Mouse (Mus musculus) forebrain, embryonic 11.5 days (tissue): ENCODE measurements at regions not wholly inside any gene's neighbourhood (a gene's known extent, or its start where the extent isn't known, plus 50 kb on each side); places are given as distances from the start of the nearest gene placed in this dataset.
A peak's percentile ranks its signal among the peaks of the same experiment; 100 is the strongest.

Source experiments
- ATAC-seq: fragments of 200-750 bp; cut with Nextera tagmentation; replicated peaks from 2 replicates; pipeline ENCODE4 v1.8.0; 2017; ENCODE audit warnings: moderate TSS enrichment; ENCODE audit not compliant: low FRiP score
- DNase-seq: peaks from one replicate; pipeline ENCODE4 v3.0.0-alpha.2; 2017; ENCODE audit warnings: low spot score
- H3K27ac ChIP-seq: fragments of 300-500 bp; sonication (generic); 2 replicates; pipeline ENCODE4 v1.5.1; 2014; ENCODE audit warnings: low read depth, low read length
- H3K27me3 ChIP-seq: fragments of 300-500 bp; sonication (generic); 2 replicates; pipeline ENCODE4 v1.6.1; 2014; ENCODE audit warnings: mild to moderate bottlenecking, low read length, mixed read lengths; ENCODE audit not compliant: control insufficient read depth, insufficient read depth
- H3K36me3 ChIP-seq: fragments of 300-500 bp; sonication (generic); 2 replicates; pipeline ENCODE4 v1.6.1; 2014; ENCODE audit warnings: mild to moderate bottlenecking, low read length, moderate library complexity, mixed read lengths; ENCODE audit not compliant: control insufficient read depth, insufficient read depth
- H3K4me1 ChIP-seq: fragments of 300-500 bp; sonication (generic); replicated peaks from 2 replicates; pipeline ENCODE4 v1.6.1; 2014; ENCODE audit warnings: low read length, mixed read lengths; ENCODE audit not compliant: control insufficient read depth, insufficient read depth
- H3K4me2 ChIP-seq: fragments of 300-500 bp; sonication (generic); 2 replicates; pipeline ENCODE4 v1.6.1; 2014; ENCODE audit warnings: low read depth, mild to moderate bottlenecking, low read length, moderate library complexity, mixed read lengths; ENCODE audit not compliant: severe bottlenecking
- H3K4me3 ChIP-seq: fragments of 300-500 bp; sonication (generic); 2 replicates; pipeline ENCODE4 v1.5.1; 2014; ENCODE audit warnings: low read depth, low read length
- H3K9ac ChIP-seq: fragments of 300-500 bp; sonication (generic); 2 replicates; pipeline ENCODE4 v1.6.1; 2014; ENCODE audit warnings: low read length
- H3K9me3 ChIP-seq: fragments of 300-500 bp; sonication (generic); 2 replicates; pipeline ENCODE4 v1.6.1; 2016; ENCODE audit warnings: low read length, mixed read lengths; ENCODE audit not compliant: control insufficient read depth
- WGBS: fragments of 180-500 bp; shearing (Covaris S2); extraction: QIAGEN DNeasy Blood & Tissue Kit; methylation state at CpG from one replicate; pipeline ENCODE4 v1.1.7; 2014; 5-methylcytosine and 5-hydroxymethylcytosine counted together

GRCm38 (mm10) chr7:115056992-115057645 lies 313.6 kb downstream of the Insc start:
- DNase-seq (no peak), ATAC-seq (peak; percentile 66)
- no peak overlapping the region for H3K4me3 ChIP-seq
- no peaks in the 10 kb centered on the region for H3K9me3 ChIP-seq
- peaks cover 4% of the 10 kb centered on the region for H3K4me1 ChIP-seq
- H3K27me3 ChIP-seq = no peaks in the 10 kb centered on the region
- H3K4me2 ChIP-seq = no peak overlapping the region
- H3K27ac ChIP-seq = no peak overlapping the region
- H3K36me3 ChIP-seq = no peaks in the 10 kb centered on the region
- no peak overlapping the region for H3K9ac ChIP-seq
- 21% methylated on average over 3 of the region's 3 CpGs for WGBS

DNA sequence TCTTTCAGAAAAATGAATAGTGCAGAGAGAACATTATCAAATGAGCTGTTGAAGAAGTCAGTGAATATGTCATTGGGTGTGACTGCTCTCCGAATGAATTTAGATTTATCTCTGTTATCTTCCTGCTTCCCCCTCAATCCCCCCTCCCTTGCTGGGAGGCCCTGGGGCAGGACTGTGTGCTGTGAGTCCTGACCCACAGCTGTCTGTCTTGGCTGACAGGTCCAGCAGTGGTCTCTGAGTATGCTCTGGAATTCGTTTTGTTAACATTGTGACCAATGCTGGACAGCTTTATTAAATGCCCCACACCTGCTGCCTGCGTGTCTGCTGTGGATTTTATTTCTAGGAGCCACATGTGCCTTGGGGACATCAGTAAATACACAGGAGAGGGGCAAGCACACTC lies 314.2 kb downstream of the Insc start:
- ATAC-seq (no peak), DNase-seq (no peak)
- H3K4me3 ChIP-seq = no peak overlapping the region
- H3K4me2 ChIP-seq = no peak overlapping the region
- 35% methylated on average over 3 of the region's 3 CpGs for WGBS
- H3K9ac ChIP-seq = no peak overlapping the region
- no peaks in the 10 kb centered on the region for H3K9me3 ChIP-seq
- no peaks in the 10 kb centered on the region for H3K27me3 ChIP-seq
- H3K36me3 ChIP-seq = no peaks in the 10 kb centered on the region
- peaks cover 4% of the 10 kb centered on the region for H3K4me1 ChIP-seq
- no peak overlapping the region for H3K27ac ChIP-seq

- H3K4me3 ChIP-seq = no peak overlapping the region
- no peak for DNase-seq
- ATAC-seq = no peak
- no peak overlapping the region for H3K9ac ChIP-seq
- H3K9me3 ChIP-seq = no peaks in the 10 kb centered on the region
- H3K4me2 ChIP-seq = no peak overlapping the region
- H3K27me3 ChIP-seq = no peaks in the 10 kb centered on the region
- WGBS = 61% methylated on average over 5 of the region's 5 CpGs
- peaks cover 4% of the 10 kb centered on the region for H3K4me1 ChIP-seq
- no peaks in the 10 kb centered on the region for H3K36me3 ChIP-seq
- no peak overlapping the region for H3K27ac ChIP-seq
Measured at GRCm38 (mm10) chr7:115060171-115060570, 316.7 kb downstream of the Insc start.

- no peak for DNase-seq
- ATAC-seq = no peak
- Histone ChIP-seq H3K36me3 (no peaks in the 10 kb centered on the region), H3K4me1 (peaks cover under 1% of the 10 kb centered on the region; the same call in 1 of the 2 replicates), H3K27ac (no peak overlapping the region), H3K4me2 (no peak overlapping the region), H3K9me3 (no peaks in the 10 kb centered on the region), H3K4me3 (no peak overlapping the region), H3K27me3 (no peaks in the 10 kb centered on the region), H3K9ac (no peak overlapping the region)
- WGBS = 78% methylated on average over 3 of the region's 3 CpGs
Measured at GRCm38 (mm10) chr7:115062817-115063216, 319.3 kb downstream of the Insc start.

DNA sequence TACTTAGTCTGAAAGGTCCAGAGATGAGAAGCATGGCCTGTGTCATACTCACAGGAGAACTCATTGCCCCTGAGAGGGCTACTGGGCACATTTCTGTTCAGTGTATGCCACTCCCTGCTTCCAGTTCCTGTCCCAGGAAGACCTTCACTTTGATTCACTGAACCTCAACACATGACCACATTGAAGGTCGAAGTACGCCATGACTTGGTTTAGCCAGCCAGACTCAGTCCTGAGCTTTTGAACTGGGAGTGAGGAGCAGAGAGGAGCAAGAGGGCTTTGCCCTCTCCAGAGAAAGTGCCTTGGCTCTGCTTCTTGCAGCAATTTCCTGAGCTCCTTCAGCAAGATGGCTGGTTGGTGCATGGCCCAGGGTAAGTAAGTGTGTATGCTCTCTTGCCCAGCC lies 324.1 kb downstream of the Insc start:
- 91% methylated on average over 2 of the region's 2 CpGs for WGBS
- no peaks in the 10 kb centered on the region for H3K4me1 ChIP-seq
- H3K4me2 ChIP-seq = no peak overlapping the region
- DNase-seq (no peak), ATAC-seq (no peak)
- no peak overlapping the region for H3K4me3 ChIP-seq
- no peaks in the 10 kb centered on the region for H3K27me3 ChIP-seq
- H3K9me3 ChIP-seq = no peaks in the 10 kb centered on the region
- no peaks in the 10 kb centered on the region for H3K36me3 ChIP-seq
- no peak overlapping the region for H3K27ac ChIP-seq
- no peak overlapping the region for H3K9ac ChIP-seq

- no peak overlapping the region for H3K27ac ChIP-seq
- 71% methylated on average over 2 of the region's 2 CpGs for WGBS
Measured at GRCm38 (mm10) chr7:115073406-115073805, 329.9 kb downstream of the Insc start.

GRCm38 (mm10) chr7:115076781-115077180 lies 333.3 kb downstream of the Insc start:
- Histone ChIP-seq H3K27ac (no peak overlapping the region), H3K4me1 (no peaks in the 10 kb centered on the region), H3K4me2 (no peak overlapping the region), H3K27me3 (no peaks in the 10 kb centered on the region), H3K9me3 (no peaks in the 10 kb centered on the region), H3K9ac (no peak overlapping the region), H3K36me3 (no peaks in the 10 kb centered on the region), H3K4me3 (no peak overlapping the region)
- DNase-seq (no peak), ATAC-seq (no peak)
- 87% methylated on average over 4 of the region's 4 CpGs for WGBS

More at GRCm38 (mm10) chr7:115073406-115073805, 329.9 kb downstream of the Insc start:
- Histone ChIP-seq H3K36me3 (no peaks in the 10 kb centered on the region), H3K27me3 (no peaks in the 10 kb centered on the region), H3K9me3 (no peaks in the 10 kb centered on the region), H3K4me3 (no peak overlapping the region), H3K4me1 (no peaks in the 10 kb centered on the region), H3K9ac (no peak overlapping the region), H3K4me2 (no peak overlapping the region)
- no peak for DNase-seq
- ATAC-seq = no peak

DNA sequence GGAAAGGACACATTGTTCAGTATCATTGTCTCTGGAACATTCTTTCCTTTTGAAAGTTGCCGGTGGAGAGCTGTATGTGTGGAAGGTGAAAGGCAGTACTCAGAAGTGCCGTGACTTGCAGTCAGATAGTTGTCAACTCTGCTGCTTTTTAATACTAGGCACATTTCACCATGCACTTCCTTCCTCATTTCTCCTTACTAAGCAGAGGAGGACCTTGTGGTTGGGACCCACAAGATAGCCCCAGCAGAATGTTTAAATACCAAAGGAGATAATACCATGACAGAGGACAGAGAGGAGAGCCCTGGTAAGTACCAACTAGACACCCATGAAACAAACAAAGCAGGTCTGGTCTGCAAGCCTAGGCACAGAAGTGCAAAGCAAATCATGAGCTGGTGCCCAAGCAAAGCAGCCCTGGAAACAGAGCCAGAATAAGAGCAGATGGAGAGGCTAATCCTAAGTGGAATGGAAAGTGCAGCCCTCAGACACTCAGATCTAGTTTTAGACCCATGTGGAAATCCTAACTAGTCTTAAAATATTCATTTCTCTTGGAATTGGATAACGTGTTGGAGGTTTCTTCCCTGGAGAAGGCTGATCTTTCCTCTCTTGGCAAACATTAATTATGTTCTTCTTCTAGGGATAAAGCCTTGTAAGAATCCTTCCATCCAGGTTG lies 341.4 kb downstream of the Insc start:
- DNase-seq = no peak
- Histone ChIP-seq H3K9ac (no peak overlapping the region), H3K4me1 (no peaks in the 10 kb centered on the region), H3K4me3 (no peak overlapping the region), H3K9me3 (no peaks in the 10 kb centered on the region), H3K27me3 (no peaks in the 10 kb centered on the region), H3K36me3 (no peaks in the 10 kb centered on the region), H3K4me2 (no peak overlapping the region), H3K27ac (no peak overlapping the region)
- ATAC-seq = no peak
- WGBS = 88% methylated on average over 3 of the region's 3 CpGs
